Mouse (Mus musculus) kidney, postnatal 0 days (tissue): ENCODE measurements around the gene Trappc10. TPM values are rescaled to one million over a fixed set of nuclear protein-coding genes. Genes with fewer than 3 reads are reported as not detected.

Experiments used
- ATAC-seq: fragments of 200-750 bp; cut with Nextera tagmentation; replicated peaks from 2 replicates; pipeline ENCODE4 v1.8.0; 2017; ENCODE audit warnings: low read depth, moderate number of reproducible peaks, moderate TSS enrichment, moderate library complexity; ENCODE audit not compliant: low FRiP score
- DNase-seq: peaks from one replicate; pipeline ENCODE4 v3.0.0-alpha.2; 2016; ENCODE audit warnings: low spot score
- H3K27ac ChIP-seq: fragments of 300-500 bp; sonication (generic); 2 replicates; pipeline ENCODE4 v1.5.1; 2014; ENCODE audit warnings: mild to moderate bottlenecking
- H3K27me3 ChIP-seq: fragments of 300-500 bp; sonication (generic); 2 replicates; pipeline ENCODE4 v1.6.1; 2014; ENCODE audit warnings: low read length, mixed read lengths; ENCODE audit not compliant: insufficient read depth
- H3K36me3 ChIP-seq: fragments of 300-500 bp; sonication (generic); 2 replicates; pipeline ENCODE4 v1.6.1; 2014; ENCODE audit warnings: low read length, mixed read lengths; ENCODE audit not compliant: insufficient read depth
- H3K4me1 ChIP-seq: fragments of 300-500 bp; sonication (generic); replicated peaks from 2 replicates; pipeline ENCODE4 v1.6.1; 2014; ENCODE audit warnings: antibody characterized with exemption, low read length, mixed read lengths; ENCODE audit not compliant: insufficient read depth
- H3K4me2 ChIP-seq: fragments of 300-500 bp; sonication (generic); 2 replicates; pipeline ENCODE4 v1.6.1; 2014; ENCODE audit warnings: mild to moderate bottlenecking, low read length, moderate library complexity, mixed read lengths
- H3K4me3 ChIP-seq: fragments of 300-500 bp; sonication (generic); replicated peaks from 2 replicates; pipeline ENCODE4 v1.5.1; 2014; ENCODE audit warnings: low read depth, low read length
- H3K9ac ChIP-seq: fragments of 300-500 bp; sonication (generic); 2 replicates; pipeline ENCODE4 v1.6.1; 2014; ENCODE audit warnings: low read depth, low read length
- H3K9me3 ChIP-seq: fragments of 300-500 bp; sonication (generic); replicated peaks from 2 replicates; pipeline ENCODE4 v1.6.1; 2016; ENCODE audit warnings: low read length, inconsistent platforms, mixed read lengths
- CTCF ChIP-seq: IDR thresholded peaks from 2 replicates; pipeline ENCODE4 v1.5.1; 2016; ENCODE audit warnings: antibody characterized with exemption, low read depth, mild to moderate bottlenecking, moderate library complexity
- WGBS: fragments of 180-500 bp; shearing (Covaris S2); extraction: QIAGEN DNeasy Blood & Tissue Kit; methylation state at CpG from one replicate; pipeline ENCODE4 v1.1.7; 2014; 5-methylcytosine and 5-hydroxymethylcytosine counted together
- polyA plus RNA-seq: library from polyadenylated mRNA; unstranded; fragments of >200 nt; fragmentation: Nextera tagmentation; extraction: Ambion mirVana; gene quantifications from 2 replicates; pipeline ENCODE4 v1.2.1, GENCODE M21; 2015

Gene Trappc10
- polyA plus RNA-seq, 1 experiment from 2014 or later: 21.9 TPM

DNA sequence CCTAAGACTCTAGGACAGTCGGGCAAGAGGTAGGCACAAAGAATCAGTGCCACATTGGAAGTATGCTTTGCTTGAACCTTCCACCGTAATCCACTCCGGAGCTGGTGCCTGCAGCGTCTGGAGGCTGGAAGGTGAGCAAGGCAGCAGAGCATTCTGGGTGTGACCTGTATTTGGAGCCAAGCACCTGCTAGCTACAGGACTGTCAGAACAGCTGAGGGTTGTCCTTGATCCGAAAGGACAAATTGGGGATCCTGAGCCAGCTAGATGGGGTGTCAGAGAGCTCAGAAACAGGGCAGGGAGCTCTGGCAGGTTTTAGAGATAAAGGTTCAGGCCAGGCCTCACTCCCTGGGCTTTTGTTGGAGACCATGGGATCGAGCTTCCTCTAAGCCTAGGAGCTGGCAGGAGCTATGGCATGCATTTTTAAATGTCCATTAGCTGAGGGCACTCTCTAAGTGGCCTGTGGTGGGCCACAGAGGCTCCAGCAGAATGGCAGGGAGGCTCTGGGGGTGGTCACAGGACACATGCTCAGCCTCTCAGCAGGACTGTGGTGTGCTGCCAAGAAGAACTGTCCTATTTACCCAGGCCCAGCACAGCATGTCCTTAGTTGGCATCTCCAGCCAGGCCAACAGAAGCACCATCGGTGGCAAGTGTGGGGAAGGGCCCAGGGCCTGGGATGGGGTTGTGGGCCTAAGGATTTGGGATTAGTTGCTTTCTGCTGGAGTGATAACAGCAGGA, 16.6 kb upstream of the Trappc10 start:
- ATAC-seq: peak; percentile 8; the same call in 1 of the 2 replicates
- TF ChIP-seq CTCF: no peak
- no peak overlapping the region for H3K4me2 ChIP-seq
- DNase-seq: no peak
- WGBS: 66% methylated on average over 7 of the region's 7 CpGs
- no peak overlapping the region for H3K9ac ChIP-seq
- no peak overlapping the region for H3K4me3 ChIP-seq
- no peaks in the 10 kb centered on the region for H3K27me3 ChIP-seq
- no peak overlapping the region for H3K27ac ChIP-seq
- H3K9me3 ChIP-seq: no peaks in the 10 kb centered on the region
- H3K4me1 ChIP-seq: no peaks in the 10 kb centered on the region; the same call in 1 of the 2 replicates
- H3K36me3 ChIP-seq: no peaks in the 10 kb centered on the region

GRCm38 (mm10) chr10:78260322-78260721, 15.9 kb upstream of the Trappc10 start:
- H3K9ac ChIP-seq: no peak overlapping the region
- peak overlapping the region; percentile 47; the same call in 1 of the 2 replicates for H3K27ac ChIP-seq
- H3K4me3 ChIP-seq: no peak overlapping the region
- ATAC-seq (peak; percentile 73), DNase-seq (peak; percentile 73)
- no peaks in the 10 kb centered on the region for H3K27me3 ChIP-seq
- H3K36me3 ChIP-seq: no peaks in the 10 kb centered on the region
- no peak for TF ChIP-seq CTCF
- WGBS: 10% methylated on average over 5 of the region's 5 CpGs
- H3K9me3 ChIP-seq: no peaks in the 10 kb centered on the region
- no peaks in the 10 kb centered on the region; the same call in 1 of the 2 replicates for H3K4me1 ChIP-seq
- no peak overlapping the region for H3K4me2 ChIP-seq

DNA sequence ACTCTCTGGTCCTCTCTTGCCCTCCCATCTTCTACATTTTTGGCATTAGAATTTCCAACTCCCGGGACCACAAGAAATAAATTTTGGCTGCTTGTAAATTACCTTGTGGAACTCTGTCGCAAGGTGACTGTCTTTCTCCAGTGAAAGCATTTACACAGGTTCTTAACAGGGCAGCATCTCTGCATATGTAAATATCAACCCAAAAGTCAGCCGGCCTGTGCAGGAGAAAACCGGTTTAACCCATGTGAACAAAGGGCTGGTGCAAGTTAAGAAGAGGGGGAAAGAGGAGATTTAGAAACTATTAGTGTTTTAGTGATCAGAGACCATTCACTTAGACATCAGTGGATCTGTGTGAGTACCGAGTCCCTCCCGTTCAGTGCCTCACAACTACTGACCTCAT, 15.3 kb upstream of the Trappc10 start:
- no peak overlapping the region for H3K4me3 ChIP-seq
- ATAC-seq (0 out of 2 replicates have a peak, but pooled peaks have one; percentile 10), DNase-seq (no peak)
- TF ChIP-seq CTCF: no peak
- 35% methylated on average over 6 of the region's 6 CpGs for WGBS
- no peaks in the 10 kb centered on the region for H3K27me3 ChIP-seq
- H3K4me2 ChIP-seq: no peak overlapping the region
- H3K27ac ChIP-seq: peak overlapping the region; percentile 47; the same call in 1 of the 2 replicates
- H3K9ac ChIP-seq: no peak overlapping the region
- H3K4me1 ChIP-seq: no peaks in the 10 kb centered on the region; the same call in 1 of the 2 replicates
- H3K36me3 ChIP-seq: no peaks in the 10 kb centered on the region
- no peaks in the 10 kb centered on the region for H3K9me3 ChIP-seq

DNA sequence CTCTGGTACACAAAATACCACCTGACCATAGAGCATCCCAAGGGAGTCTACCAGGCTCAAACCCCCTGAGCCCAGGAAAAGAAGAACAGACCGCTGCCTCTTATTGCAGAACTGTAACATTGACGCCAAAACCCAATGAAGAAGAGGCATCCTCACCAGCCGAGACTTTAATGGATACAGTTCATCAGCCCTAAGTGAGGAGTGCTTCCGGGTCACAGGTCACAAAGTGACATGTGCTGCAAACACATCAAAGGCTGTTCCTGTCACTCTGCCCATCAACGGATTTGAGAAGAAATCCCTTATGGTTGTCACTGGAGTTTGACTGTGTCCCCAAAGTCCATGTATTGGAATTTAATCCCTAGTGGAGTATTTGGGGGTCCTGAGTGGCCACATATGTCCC, 14.8 kb upstream of the Trappc10 start:
- Histone ChIP-seq H3K9me3 (no peaks in the 10 kb centered on the region), H3K27ac (no peak overlapping the region)
- 75% methylated on average over 5 of the region's 5 CpGs for WGBS

GRCm38 (mm10) chr10:78258142-78258675, 13.8 kb upstream of the Trappc10 start:
- H3K36me3 ChIP-seq: no peaks in the 10 kb centered on the region
- ATAC-seq (no peak), DNase-seq (no peak)
- no peaks in the 10 kb centered on the region for H3K27me3 ChIP-seq
- H3K4me1 ChIP-seq: no peaks in the 10 kb centered on the region; the same call in 1 of the 2 replicates
- no peak overlapping the region for H3K4me3 ChIP-seq
- no peaks in the 10 kb centered on the region for H3K9me3 ChIP-seq
- no peak overlapping the region for H3K9ac ChIP-seq
- WGBS: 80% methylated on average over 6 of the region's 6 CpGs
- H3K27ac ChIP-seq: no peak overlapping the region
- TF ChIP-seq CTCF: no peak
- H3K4me2 ChIP-seq: no peak overlapping the region

More for the DNA sequence above, 14.8 kb upstream of the Trappc10 start:
- Histone ChIP-seq H3K4me2 (no peak overlapping the region), H3K36me3 (no peaks in the 10 kb centered on the region), H3K27me3 (no peaks in the 10 kb centered on the region), H3K9ac (no peak overlapping the region), H3K4me1 (no peaks in the 10 kb centered on the region; the same call in 1 of the 2 replicates), H3K4me3 (no peak overlapping the region)
- no peak for DNase-seq
- TF ChIP-seq CTCF: no peak
- no peak for ATAC-seq

GRCm38 (mm10) chr10:78255646-78256059, 11.2 kb upstream of the Trappc10 start:
- WGBS: 71% methylated on average over 4 of the region's 4 CpGs
- Histone ChIP-seq H3K27me3 (no peaks in the 10 kb centered on the region), H3K4me2 (no peak overlapping the region), H3K36me3 (no peaks in the 10 kb centered on the region), H3K27ac (no peak overlapping the region), H3K9ac (no peak overlapping the region), H3K4me3 (no peak overlapping the region), H3K4me1 (no peaks in the 10 kb centered on the region; the same call in 1 of the 2 replicates), H3K9me3 (no peaks in the 10 kb centered on the region)
- TF ChIP-seq CTCF: no peak
- ATAC-seq (no peak), DNase-seq (no peak)
